Mouse (Mus musculus) kidney, adult 2 months (tissue): ENCODE measurements around the gene Fam217b.

Experiments used
- CTCF ChIP-seq: fragments of 200-500 bp; conservative IDR thresholded peaks from 2 replicates; pipeline ENCODE4 v1.5.1; 2011; ENCODE audit warnings: low read depth, mild to moderate bottlenecking, control low read depth, low read length, moderate library complexity, mixed read lengths; ENCODE audit not compliant: insufficient read depth, insufficient read length
- POLR2A ChIP-seq: fragments of 200-500 bp; IDR thresholded peaks from one replicate; pipeline ENCODE4 v1.6.1; 2011; ENCODE audit warnings: low read depth, low read length, control low read depth

GRCm38 (mm10) chr2:178457414-178457813 lies 43.1 kb downstream of the Fam217b start:
- TF ChIP-seq CTCF (no peak), POLR2A (no peak)
